Mouse (Mus musculus): Measurements from ENCODE around the gene Znrf3.
"Not testable (repeated sequence)": the region's sequence is repeated elsewhere in the genome, so short reads cannot be mapped to it uniquely, and the experiment has no call there.

Gene Znrf3

DNA sequence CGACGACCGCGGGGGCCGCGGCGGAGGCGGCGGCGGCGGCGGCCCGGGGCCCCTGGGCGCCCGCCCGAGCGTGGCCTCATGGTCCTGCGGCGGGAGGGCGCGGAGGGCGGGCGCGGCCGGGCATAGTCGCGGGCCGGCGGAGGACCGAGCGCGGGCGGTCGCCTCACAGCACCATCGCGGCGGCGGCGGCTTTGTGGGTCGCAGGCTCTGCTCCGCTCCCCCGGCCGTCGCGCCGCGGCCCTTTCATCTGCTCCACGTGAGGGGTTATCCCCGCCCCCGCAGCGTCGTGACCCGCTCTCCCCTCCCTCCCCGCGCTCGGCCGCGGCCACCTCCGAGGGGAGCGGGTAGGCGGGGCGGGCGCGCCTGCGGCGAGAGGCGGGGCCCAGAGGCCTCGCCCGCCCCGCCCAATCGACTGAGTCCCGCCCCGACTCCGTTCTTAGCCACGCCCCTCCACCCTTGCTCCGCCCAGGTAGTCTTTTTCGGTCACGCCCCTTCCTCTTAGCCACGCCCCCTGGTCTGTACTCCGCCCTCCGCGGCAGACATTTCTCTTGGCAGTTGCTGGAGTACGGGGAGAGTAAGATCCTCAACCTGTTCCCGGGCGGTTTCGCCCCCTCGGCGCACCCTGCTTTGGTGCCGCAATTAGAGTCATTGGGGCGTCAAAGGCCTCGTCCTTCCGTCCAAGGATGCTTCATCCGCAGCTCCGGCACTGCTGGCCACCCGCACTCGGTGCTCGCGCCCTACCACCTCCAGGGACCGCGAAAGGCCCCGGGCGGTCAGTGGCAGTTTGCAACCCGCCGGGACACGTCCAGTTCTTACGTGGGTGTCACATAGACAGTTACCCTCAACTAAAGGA, at the start of gene Znrf3:
Gene Znrf3 (minus strand): TSS at position 249 of the 853 bp plus-strand sequence.
- peak; percentile 84 to 86 for DNase-seq (ENCODE audit: low spot score in 2 of 2)

- no peak for DNase-seq (ENCODE audit: low spot score in 2 of 2)
Observed at GRCm38 (mm10) chr11:5493869-5494268, 49.2 kb upstream of the Znrf3 start.

GRCm38 (mm10) chr11:5491912-5492311, 47.3 kb upstream of the Znrf3 start:
- DNase-seq (ENCODE audit: low spot score in 2 of 2) = no peak

DNA sequence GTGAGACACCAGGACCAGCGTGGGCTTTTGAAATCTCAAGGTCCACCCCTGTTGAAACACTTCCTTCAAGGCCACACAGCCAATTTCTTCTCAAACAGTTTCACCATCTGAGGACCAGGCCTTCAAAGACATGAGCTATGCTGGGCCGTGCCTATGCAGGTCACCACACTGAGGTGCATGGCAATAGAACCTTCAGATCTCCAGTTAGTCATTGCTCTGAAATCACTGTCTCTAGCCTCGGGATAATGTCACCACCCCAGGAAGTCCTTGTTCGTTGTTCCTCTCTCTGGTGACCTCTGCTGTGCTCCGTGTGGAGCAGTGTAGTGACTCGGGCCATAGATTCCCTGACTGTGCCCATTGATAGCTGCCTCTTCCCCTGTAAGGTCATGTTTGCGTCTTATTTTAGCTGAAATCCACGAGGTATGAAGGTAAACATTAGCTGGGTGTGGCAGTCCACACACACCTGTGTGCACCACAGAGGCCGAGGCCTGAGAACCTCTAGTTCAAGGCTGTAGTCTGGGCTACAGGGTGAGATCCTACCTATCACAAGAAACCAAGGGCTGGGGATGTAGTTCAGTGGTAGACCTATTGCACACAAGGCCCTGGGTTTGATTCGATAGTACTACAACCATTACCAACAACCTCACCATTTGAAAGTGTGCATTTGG, 46.5 kb upstream of the Znrf3 start:
- no peak for DNase-seq (ENCODE audit: low spot score in 2 of 2)

DNA sequence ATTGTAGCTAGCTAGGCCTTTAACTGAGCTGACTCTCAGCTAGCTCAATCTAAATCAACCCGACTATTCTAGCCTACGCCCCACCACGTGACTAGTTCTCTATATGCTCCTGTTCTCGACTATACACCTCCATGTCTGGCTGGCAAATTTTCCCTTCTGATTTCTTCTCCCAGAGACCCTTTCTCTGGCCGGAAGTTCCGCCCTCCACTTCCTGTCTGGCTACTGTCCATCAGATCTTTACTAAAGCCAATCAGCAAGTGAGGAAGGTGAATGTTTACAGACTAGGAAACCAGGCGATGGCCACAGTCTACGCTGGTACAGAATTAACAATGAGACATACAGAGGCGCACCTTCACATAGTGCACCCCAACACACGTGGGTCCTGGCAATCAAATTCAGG, 44.8 kb upstream of the Znrf3 start:
- DNase-seq (ENCODE audit: low spot score in 2 of 2) = not testable (repeated sequence)

GRCm38 (mm10) chr11:5485193-5486011, 40.8 kb upstream of the Znrf3 start:
- DNase-seq (ENCODE audit: low spot score in 2 of 2) = peak; percentile 68 to 71

GRCm38 (mm10) chr11:5482581-5482980, 37.9 kb upstream of the Znrf3 start:
- DNase-seq (ENCODE audit: low spot score in 2 of 2) = no peak

GRCm38 (mm10) chr11:5478831-5479230, 34.2 kb upstream of the Znrf3 start:
- no peak for DNase-seq (ENCODE audit: low spot score in 2 of 2)

GRCm38 (mm10) chr11:5478193-5478592, 33.5 kb upstream of the Znrf3 start:
- DNase-seq (ENCODE audit: low spot score in 2 of 2) = no peak

GRCm38 (mm10) chr11:5476806-5477205, 32.2 kb upstream of the Znrf3 start:
- no peak for DNase-seq (ENCODE audit: low spot score in 2 of 2)

- not testable (repeated sequence) for DNase-seq (ENCODE audit: low spot score in 2 of 2)
Observed at GRCm38 (mm10) chr11:5475556-5476118, 31.0 kb upstream of the Znrf3 start.

- DNase-seq (ENCODE audit: low spot score in 2 of 2) = peak; percentile 27 to 29
Observed at GRCm38 (mm10) chr11:5474130-5474529, 29.5 kb upstream of the Znrf3 start.

DNA sequence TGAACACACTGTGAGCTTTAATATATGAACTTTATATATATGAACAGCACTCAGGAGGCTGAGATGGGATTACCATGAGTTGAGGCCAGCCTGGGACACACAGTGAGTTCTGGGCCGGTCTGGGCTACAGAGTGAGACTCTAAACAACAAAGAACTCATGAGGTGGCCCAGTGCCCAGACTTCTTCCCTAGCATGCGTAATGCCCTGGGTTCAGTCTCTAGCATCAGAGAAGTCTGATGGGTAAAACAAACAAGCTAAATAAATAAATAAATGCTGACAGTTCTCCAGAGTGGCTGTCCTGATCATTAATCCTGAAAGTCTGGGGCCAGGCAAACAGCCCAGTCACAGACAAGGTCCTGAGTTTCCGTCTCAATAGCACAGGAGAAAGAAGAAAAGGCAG, 25.4 kb upstream of the Znrf3 start:
- no peak for DNase-seq (ENCODE audit: low spot score in 2 of 2)

GRCm38 (mm10) chr11:5469084-5469483, 24.4 kb upstream of the Znrf3 start:
- DNase-seq (ENCODE audit: low spot score in 2 of 2) = no peak

GRCm38 (mm10) chr11:5468471-5468870, 23.8 kb upstream of the Znrf3 start:
- DNase-seq (ENCODE audit: low spot score in 2 of 2) = no peak

- DNase-seq (ENCODE audit: low spot score in 2 of 2) = no peak
Observed at GRCm38 (mm10) chr11:5451923-5452322, 7.3 kb upstream of the Znrf3 start.

DNA sequence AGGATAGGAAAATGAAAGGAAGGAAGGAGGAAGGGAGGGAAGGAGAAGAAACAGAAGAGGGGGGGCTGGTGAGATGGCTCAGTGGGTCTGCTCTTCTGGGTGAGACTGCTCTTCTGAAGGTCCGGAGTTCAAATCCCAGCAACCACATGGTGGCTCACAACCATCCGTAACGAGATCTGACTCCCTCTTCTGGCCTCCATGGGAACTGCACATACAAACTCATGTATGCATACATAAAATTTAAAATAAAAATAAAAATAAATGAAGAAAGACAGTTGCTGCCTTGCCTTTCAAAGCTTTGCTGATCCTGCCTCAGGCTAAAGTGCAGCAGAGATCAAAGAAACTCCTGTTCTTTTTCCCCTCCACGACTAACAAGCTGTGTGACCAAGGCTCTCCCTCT, 6.7 kb upstream of the Znrf3 start:
- DNase-seq (ENCODE audit: low spot score in 2 of 2) = no peak

GRCm38 (mm10) chr11:5450701-5451100, 6.1 kb upstream of the Znrf3 start:
- DNase-seq (ENCODE audit: low spot score in 2 of 2) = no peak

DNA sequence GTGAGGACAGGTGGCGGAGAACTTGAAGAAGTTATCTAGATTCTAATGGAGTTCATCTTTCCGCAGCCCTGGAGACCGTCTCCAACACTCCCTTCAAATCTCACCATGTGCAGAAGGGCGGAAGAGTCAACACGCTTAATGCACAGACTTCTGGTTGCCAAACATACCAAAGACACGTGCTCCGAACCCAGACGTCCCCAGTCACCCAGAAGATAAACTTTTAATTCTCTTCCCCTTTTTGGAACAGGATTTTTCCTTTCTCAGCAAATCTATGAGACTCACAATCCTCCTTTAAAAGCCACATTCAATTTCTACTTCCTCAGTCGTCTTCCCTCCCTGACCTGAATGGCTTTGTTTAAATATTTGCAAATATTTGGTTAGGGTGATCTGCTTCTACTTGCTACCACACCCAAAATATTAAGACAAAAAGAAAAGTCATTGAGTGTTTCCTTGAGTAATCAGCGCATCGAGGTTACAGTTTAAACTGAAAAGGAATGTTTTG, 856 bp upstream of the Znrf3 start:
- no peak for DNase-seq (ENCODE audit: low spot score in 2 of 2)

GRCm38 (mm10) chr11:5444234-5444598, 431 bp downstream of the Znrf3 start:
- DNase-seq (ENCODE audit: low spot score in 2 of 2) = peak; percentile 3 to 17

- no peak for DNase-seq (ENCODE audit: low spot score in 2 of 2)
Observed at GRCm38 (mm10) chr11:5443511-5444233, 975 bp downstream of the Znrf3 start.

Measured in right cerebral cortex, postnatal 36 days (tissue).